Mouse (Mus musculus) liver, embryonic 18 days (tissue): Measurements from ENCODE around the gene 4930449I24Rik. TPM values are rescaled to one million over a fixed set of nuclear protein-coding genes. Genes with fewer than 3 reads are reported as not detected.

Source experiments
- polyA plus RNA-seq: library from polyadenylated mRNA; depleted of rRNA; stranded (reverse); fragments of >200 nt; gene quantifications from 2 replicates; pipeline ENCODE4 v1.2.3, GENCODE M21; 2012; rRNA removed

The 4930449I24Rik gene
- polyA plus RNA-seq: not detected in 2 replicates

GRCm38 (mm10) chr5:146502099-146502498 lies at the start of gene 4930449I24Rik:
TSS of gene 4930449I24Rik (plus strand) at chr5:146502399.

GRCm38 (mm10) chr5:146481665-146482064 lies 20.5 kb upstream of the 4930449I24Rik start, which contains the start of gene Gm6408:
TSS of gene Gm6408 (plus strand) at chr5:146481965.

GRCm38 (mm10) chr5:146491063-146491462 lies 11.1 kb upstream of the 4930449I24Rik start, which contains the start of gene Gm6370:
TSS of gene Gm6370 (plus strand) at chr5:146491363.

DNA sequence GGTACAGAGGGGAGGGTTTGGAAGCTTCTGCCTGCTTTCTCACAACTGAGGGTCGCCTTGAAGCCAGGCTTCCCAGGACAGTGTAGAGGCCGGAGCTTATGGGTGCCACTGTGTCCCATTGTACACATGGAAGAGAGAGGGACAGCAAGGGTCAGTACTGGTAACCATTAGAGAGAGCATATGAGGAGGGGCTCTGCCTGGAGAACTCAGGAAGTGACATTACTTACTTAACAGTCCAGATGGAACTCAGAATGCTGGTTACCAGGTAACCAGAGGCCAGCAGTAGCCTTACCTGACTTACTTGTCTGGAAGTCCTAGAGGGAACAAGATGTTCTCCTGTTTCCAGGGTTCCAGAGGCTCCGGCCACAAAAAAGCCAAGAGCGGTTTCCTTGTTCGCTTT lies 11.6 kb downstream of the 4930449I24Rik start, which contains the start of gene Gm3402:
Gene Gm3402 (plus strand): TSS at position 301 of the 400 bp plus-strand sequence.

DNA sequence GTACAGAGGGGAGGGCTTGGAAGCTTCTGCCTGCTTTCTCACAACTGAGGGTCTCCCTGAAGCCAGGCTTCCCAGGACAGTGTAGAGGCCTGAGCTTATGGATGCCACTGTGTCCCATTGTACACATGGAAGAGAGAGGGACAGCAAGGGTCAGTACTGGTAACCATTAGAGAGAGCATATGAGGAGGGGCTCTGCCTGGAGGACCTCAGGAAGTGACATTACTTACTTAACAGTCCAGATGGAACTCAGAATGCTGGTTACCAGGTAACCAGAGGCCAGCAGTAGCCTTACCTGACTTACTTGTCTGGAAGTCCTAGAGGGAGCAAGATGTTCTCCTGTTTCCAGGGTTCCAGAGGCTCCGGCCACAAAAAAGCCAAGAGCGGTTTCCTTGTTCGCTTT lies 23.3 kb downstream of the 4930449I24Rik start, which contains the start of gene Gm3404:
Gene Gm3404 (plus strand): TSS at position 301 of the 400 bp plus-strand sequence.

GRCm38 (mm10) chr5:146537347-146537746 lies 35.1 kb downstream of the 4930449I24Rik start, which contains the start of gene Gm3409:
TSS of gene Gm3409 (plus strand) at chr5:146537647.

Other genes starting within 250 kb of the 4930449I24Rik start
- 0.05 TPM in 2 replicates for gene Wasf3, start 117.4 kb upstream of the 4930449I24Rik start, polyA plus RNA-seq
- gene Gm6408, start 20.4 kb upstream of the 4930449I24Rik start, polyA plus RNA-seq: not detected in 2 replicates
- not detected in 2 replicates for gene Gm6370, start 11.0 kb upstream of the 4930449I24Rik start, polyA plus RNA-seq
- not detected in 2 replicates for gene Gm3402, start 11.7 kb downstream of the 4930449I24Rik start, polyA plus RNA-seq
- gene Gm3404, start 23.4 kb downstream of the 4930449I24Rik start, polyA plus RNA-seq: not detected in 2 replicates
- not detected in 2 replicates for gene Gm3409, start 35.2 kb downstream of the 4930449I24Rik start, polyA plus RNA-seq
- not detected in 2 replicates for gene Gm3415, start 53.7 kb downstream of the 4930449I24Rik start, polyA plus RNA-seq
- 2.2 TPM in 2 replicates for gene Gpr12, start 82.8 kb downstream of the 4930449I24Rik start, polyA plus RNA-seq